Mouse (Mus musculus) embryonic facial prominence, embryonic 12.5 days (tissue): Measurements from ENCODE around the gene Wfdc6a. TPM values are rescaled to one million over a fixed set of nuclear protein-coding genes. Genes with fewer than 3 reads are reported as not detected.
"Not testable (repeated sequence)": the region's sequence is repeated elsewhere in the genome, so short reads cannot be mapped to it uniquely, and the experiment has no call there.

Experiments
- ATAC-seq: fragments of 200-750 bp; cut with Nextera tagmentation; 2 replicates; pipeline ENCODE4 v1.8.0; 2017; ENCODE audit not compliant: insufficient number of reproducible peaks, insufficient read depth, low FRiP score, low TSS enrichment
- H3K27ac ChIP-seq: fragments of 300-500 bp; sonication (generic); 2 replicates; pipeline ENCODE4 v1.5.1; 2016; ENCODE audit warnings: mild to moderate bottlenecking
- H3K27me3 ChIP-seq: fragments of 300-500 bp; sonication (generic); 2 replicates; pipeline ENCODE4 v1.6.1; 2016; ENCODE audit warnings: mild to moderate bottlenecking, moderate library complexity
- H3K36me3 ChIP-seq: fragments of 300-500 bp; sonication (generic); 2 replicates; pipeline ENCODE4 v1.6.1; 2016; ENCODE audit warnings: mild to moderate bottlenecking
- H3K4me1 ChIP-seq: fragments of 300-500 bp; sonication (generic); 2 replicates; pipeline ENCODE4 v1.6.1; 2016
- H3K4me2 ChIP-seq: fragments of 300-500 bp; sonication (generic); replicated peaks from 2 replicates; pipeline ENCODE4 v1.6.1; 2016; ENCODE audit warnings: mild to moderate bottlenecking, moderate library complexity
- H3K4me3 ChIP-seq: fragments of 300-500 bp; sonication (generic); 2 replicates; pipeline ENCODE4 v1.5.1; 2016; ENCODE audit warnings: mild to moderate bottlenecking
- H3K9ac ChIP-seq: fragments of 300-500 bp; sonication (generic); 2 replicates; pipeline ENCODE4 v1.6.1; 2016; ENCODE audit warnings: mild to moderate bottlenecking, moderate library complexity
- H3K9me3 ChIP-seq: fragments of 300-500 bp; sonication (generic); 2 replicates; pipeline ENCODE4 v1.6.1; 2016; ENCODE audit warnings: mild to moderate bottlenecking, moderate library complexity
- WGBS: fragments of 180-500 bp; shearing (Covaris S2); methylation state at CpG from one replicate; pipeline ENCODE4 v1.1.7; 2016; 5-methylcytosine and 5-hydroxymethylcytosine counted together
- polyA plus RNA-seq: library from polyadenylated mRNA; unstranded; fragments of >200 nt; fragmentation: Nextera tagmentation; extraction: Ambion mirVana; gene quantifications from 2 replicates; pipeline ENCODE4 v1.2.1, GENCODE M21; 2016

The Wfdc6a gene
- polyA plus RNA-seq, result not detected in 2 replicates

GRCm38 (mm10) chr2:164585025-164585725 lies at the start of gene Wfdc6a:
Gene Wfdc6a, minus strand, starts transcription at chr2:164585447.
- ATAC-seq, H3K27ac ChIP-seq, H3K4me1 ChIP-seq, H3K36me3 ChIP-seq, H3K9me3 ChIP-seq, H3K9ac ChIP-seq, H3K4me3 ChIP-seq, H3K4me2 ChIP-seq, H3K27me3 ChIP-seq: not testable (repeated sequence)
- 60% methylated on average over 13 of the region's 13 CpGs for WGBS

DNA sequence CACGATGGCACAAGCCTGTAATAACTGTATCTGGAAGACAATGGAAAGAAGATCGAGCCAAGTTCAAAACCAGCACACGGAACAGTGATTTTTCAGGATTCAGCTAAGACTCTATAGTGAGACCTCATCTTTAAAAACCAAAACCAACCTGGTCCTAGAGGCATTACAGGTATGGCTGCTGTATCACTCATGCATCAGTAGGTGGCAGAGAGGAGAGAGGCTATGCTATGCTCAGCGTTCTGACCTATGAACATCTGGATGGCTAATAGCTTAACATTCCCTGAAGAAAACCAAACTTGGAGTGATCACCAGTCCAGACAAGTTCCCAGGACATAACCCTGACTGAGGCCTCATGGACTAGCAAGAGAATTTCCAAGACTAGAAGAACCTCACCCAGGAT lies 36.5 kb upstream of the Wfdc6a start:
- no peak for ATAC-seq
- Histone ChIP-seq H3K4me1 (no peaks in the 10 kb centered on the region), H3K9ac (no peak overlapping the region), H3K4me2 (no peak overlapping the region), H3K9me3 (no peaks in the 10 kb centered on the region), H3K27ac (no peak overlapping the region), H3K4me3 (no peak overlapping the region), H3K36me3 (no peaks in the 10 kb centered on the region), H3K27me3 (no peaks in the 10 kb centered on the region)
- WGBS, result 79% methylated on average over 4 of the region's 4 CpGs

DNA sequence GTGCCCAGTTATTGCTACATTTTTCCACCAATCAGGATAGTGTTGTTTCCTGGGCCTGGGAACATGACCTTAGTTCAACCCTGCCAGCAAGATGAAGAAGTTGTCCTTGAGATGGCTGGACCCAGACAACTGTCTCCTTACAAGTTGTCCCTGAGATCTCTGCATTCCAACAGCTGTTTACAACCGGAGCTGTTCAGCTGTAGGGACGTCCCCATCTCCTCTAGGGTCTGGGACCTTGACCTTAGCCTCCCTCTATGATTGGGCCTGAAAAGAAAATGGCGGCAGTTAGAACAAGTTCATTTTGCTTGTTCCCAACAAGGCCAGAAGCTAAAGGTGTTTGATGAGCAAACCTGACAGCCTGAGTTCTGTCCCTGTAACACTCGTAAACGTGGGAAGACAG lies 33.8 kb upstream of the Wfdc6a start:
- Histone ChIP-seq H3K9ac (no peak overlapping the region), H3K4me3 (no peak overlapping the region), H3K27ac (no peak overlapping the region), H3K9me3 (no peaks in the 10 kb centered on the region), H3K4me1 (no peaks in the 10 kb centered on the region), H3K4me2 (no peak overlapping the region), H3K36me3 (no peaks in the 10 kb centered on the region), H3K27me3 (no peaks in the 10 kb centered on the region)
- ATAC-seq, result no peak
- WGBS, result 71% methylated on average over 5 of the region's 5 CpGs

GRCm38 (mm10) chr2:164615386-164615785 lies 30.1 kb upstream of the Wfdc6a start:
- no peak overlapping the region for H3K4me2 ChIP-seq
- ATAC-seq, result no peak
- H3K9ac ChIP-seq, result no peak overlapping the region
- peaks cover 6% of the 10 kb centered on the region; the same call in 1 of the 2 replicates for H3K4me1 ChIP-seq
- H3K27ac ChIP-seq, result no peak overlapping the region
- H3K27me3 ChIP-seq, result no peaks in the 10 kb centered on the region
- 91% methylated on average over 3 of the region's 3 CpGs for WGBS
- H3K4me3 ChIP-seq, result no peak overlapping the region
- H3K9me3 ChIP-seq, result no peaks in the 10 kb centered on the region
- H3K36me3 ChIP-seq, result no peaks in the 10 kb centered on the region

- H3K4me3 ChIP-seq, H3K9me3 ChIP-seq, H3K27me3 ChIP-seq, ATAC-seq, H3K9ac ChIP-seq, H3K4me2 ChIP-seq, H3K4me1 ChIP-seq, H3K27ac ChIP-seq, H3K36me3 ChIP-seq: not testable (repeated sequence)
- WGBS, result 61% methylated on average over 8 of the region's 8 CpGs
Observed at GRCm38 (mm10) chr2:164613471-164613870, 28.2 kb upstream of the Wfdc6a start, which contains the start of the genes Wfdc6b and Wfdc8. Gene Wfdc6b, plus strand, starts transcription at chr2:164613522. Gene Wfdc8, minus strand, starts transcription at chr2:164613626.

- peaks cover 6% of the 10 kb centered on the region; the same call in 1 of the 2 replicates for H3K4me1 ChIP-seq
- H3K9ac ChIP-seq, result no peak overlapping the region
- no peak overlapping the region for H3K4me2 ChIP-seq
- H3K4me3 ChIP-seq, result no peak overlapping the region
- H3K36me3 ChIP-seq, result no peaks in the 10 kb centered on the region
- 0 out of 2 replicates have a peak, but pooled peaks cover 2% of the 10 kb centered on the region for H3K27me3 ChIP-seq
- no peaks in the 10 kb centered on the region for H3K9me3 ChIP-seq
- H3K27ac ChIP-seq, result no peak overlapping the region
- 77% methylated on average over 6 of the region's 6 CpGs for WGBS
- no peak for ATAC-seq
Observed at GRCm38 (mm10) chr2:164608781-164609180, 23.5 kb upstream of the Wfdc6a start.

GRCm38 (mm10) chr2:164604411-164604810 lies 19.2 kb upstream of the Wfdc6a start:
- Histone ChIP-seq H3K4me3 (no peak overlapping the region), H3K27ac (no peak overlapping the region), H3K27me3 (0 out of 2 replicates have a peak, but pooled peaks cover 2% of the 10 kb centered on the region), H3K4me2 (no peak overlapping the region), H3K4me1 (no peaks in the 10 kb centered on the region), H3K9me3 (peaks cover 6% of the 10 kb centered on the region; the same call in 1 of the 2 replicates), H3K36me3 (no peaks in the 10 kb centered on the region), H3K9ac (no peak overlapping the region)
- ATAC-seq, result no peak
- WGBS, result 89% methylated on average over 8 of the region's 8 CpGs

DNA sequence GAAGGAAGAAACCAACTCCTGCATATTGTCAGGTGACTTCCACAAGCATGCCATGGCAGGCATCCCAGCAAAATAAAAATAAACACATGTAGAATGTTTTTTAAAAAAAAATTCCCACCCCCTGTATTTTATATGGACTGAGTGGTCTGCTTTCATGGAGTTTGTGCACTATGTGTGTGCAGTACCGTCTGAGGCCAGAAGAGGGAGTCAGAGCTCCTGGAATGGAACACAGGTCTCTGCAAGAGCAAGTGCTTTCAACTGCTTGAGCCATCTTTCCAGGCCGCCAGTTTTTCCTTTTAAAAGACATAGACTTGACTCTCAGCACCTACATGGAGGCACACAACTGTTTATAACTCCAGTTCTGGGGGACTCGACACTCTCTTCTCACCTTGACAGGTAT lies 18.2 kb upstream of the Wfdc6a start:
- H3K9ac ChIP-seq, result no peak overlapping the region
- no peaks in the 10 kb centered on the region for H3K36me3 ChIP-seq
- H3K27me3 ChIP-seq, result 0 out of 2 replicates have a peak, but pooled peaks cover 2% of the 10 kb centered on the region
- H3K27ac ChIP-seq, result no peak overlapping the region
- H3K9me3 ChIP-seq, result peaks cover 6% of the 10 kb centered on the region; the same call in 1 of the 2 replicates
- H3K4me1 ChIP-seq, result no peaks in the 10 kb centered on the region
- ATAC-seq, result no peak
- 93% methylated on average over 3 of the region's 3 CpGs for WGBS
- no peak overlapping the region for H3K4me2 ChIP-seq
- H3K4me3 ChIP-seq, result no peak overlapping the region

DNA sequence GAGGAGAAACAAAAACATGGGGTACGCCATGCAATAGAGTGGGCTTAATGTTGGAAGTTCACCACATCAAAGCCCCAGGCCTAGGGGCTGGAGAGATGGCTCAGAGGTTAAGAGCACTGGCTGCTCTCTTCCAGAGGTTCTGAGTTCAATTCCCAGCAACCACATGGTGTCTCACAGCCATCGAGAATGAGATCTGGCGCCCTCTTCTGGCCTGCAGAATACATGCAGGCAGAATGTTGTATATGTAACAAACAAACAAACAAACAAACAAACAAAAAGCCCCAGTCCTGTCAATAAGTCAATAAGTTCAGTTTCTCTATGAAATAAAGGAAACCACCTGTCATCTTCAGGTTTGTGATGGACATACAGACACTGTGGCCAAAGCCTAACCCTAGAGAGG lies 14.9 kb upstream of the Wfdc6a start:
- Histone ChIP-seq H3K4me2 (no peak overlapping the region), H3K9ac (no peak overlapping the region), H3K36me3 (no peaks in the 10 kb centered on the region), H3K4me1 (no peaks in the 10 kb centered on the region), H3K27me3 (no peaks in the 10 kb centered on the region), H3K9me3 (peaks cover 6% of the 10 kb centered on the region; the same call in 1 of the 2 replicates), H3K4me3 (no peak overlapping the region), H3K27ac (no peak overlapping the region)
- WGBS, result 75% methylated on average over 3 of the region's 3 CpGs
- ATAC-seq, result no peak

- Histone ChIP-seq H3K4me3 (no peak within 1 kb of the TSS), H3K4me1 (no peaks in the 10 kb centered on the region), H3K4me2 (no peak within 1 kb of the TSS), H3K27ac (no peak within 1 kb of the TSS), H3K9me3 (no peaks in the 10 kb centered on the region), H3K36me3 (no peaks in the 10 kb centered on the region), H3K9ac (no peak within 1 kb of the TSS), H3K27me3 (no peaks in the 10 kb centered on the region)
- no peak for ATAC-seq
- WGBS, result 80% methylated on average over 4 of the region's 4 CpGs
Observed at GRCm38 (mm10) chr2:164593494-164593893, 8.2 kb upstream of the Wfdc6a start, which contains the start of gene Eppin. Gene Eppin, minus strand, starts transcription at chr2:164593594.

GRCm38 (mm10) chr2:164592014-164592413 lies 6.8 kb upstream of the Wfdc6a start:
- WGBS, result 8% methylated on average over 4 of the region's 4 CpGs
- no peak overlapping the region for H3K27ac ChIP-seq
- H3K4me1 ChIP-seq, result no peaks in the 10 kb centered on the region
- H3K4me3 ChIP-seq, result no peak overlapping the region
- ATAC-seq, result no peak
- no peaks in the 10 kb centered on the region for H3K27me3 ChIP-seq
- H3K9me3 ChIP-seq, result no peaks in the 10 kb centered on the region
- H3K9ac ChIP-seq, result no peak overlapping the region
- H3K36me3 ChIP-seq, result no peaks in the 10 kb centered on the region
- H3K4me2 ChIP-seq, result no peak overlapping the region

GRCm38 (mm10) chr2:164573359-164573758 lies 11.9 kb downstream of the Wfdc6a start, which contains the start of gene Spint3:
Gene Spint3, minus strand, starts transcription at chr2:164573459.
- not testable (repeated sequence) for ATAC-seq, H3K4me3 ChIP-seq, H3K9me3 ChIP-seq, H3K4me2 ChIP-seq, H3K27ac ChIP-seq, H3K36me3 ChIP-seq, H3K9ac ChIP-seq, H3K27me3 ChIP-seq, H3K4me1 ChIP-seq
- 74% methylated on average over 6 of the region's 6 CpGs for WGBS
